8 mouse cellular contexts compared by ENCODE assay signal in genomic region chr6:56832407-56832796, GRCm38 (mm10). TPM values are rescaled to one million over a fixed set of nuclear protein-coding genes. Genes with fewer than 3 reads are reported as not detected.
A peak's percentile ranks its signal among the peaks of the same experiment; 100 is the strongest.
DNase-seq lines count a peak whose midpoint lies in the region; ATAC-seq and TF ChIP-seq lines count a peak whose summit lies in the region.

No protein-coding gene starts in this region.

- no peak for DNase-seq in liver, adult 2 months (ENCODE audit: extremely low read depth, low read depth, low spot score)
- DNase-seq in liver: no peak
- peak; percentile 58 for DNase-seq in embryonic facial prominence, embryonic 11.5 days (ENCODE audit: low spot score)
- no peak for DNase-seq in midbrain, embryonic 10.5 days (ENCODE audit: low spot score)
- DNase-seq in thymus, postnatal 25 days: no peak
- DNase-seq in left cerebral cortex, postnatal 14 days (ENCODE audit: low spot score in 2 of 2): no peak
- no peak for DNase-seq in thymus, adult 18-20 months

- ATAC-seq in embryonic facial prominence, embryonic 11.5 days (replicated peaks; ENCODE audit: insufficient number of reproducible peaks, low FRiP score, low TSS enrichment, low read depth): peak; percentile 36; the same call in 1 of the 2 replicates
- ATAC-seq in hindbrain, embryonic 15.5 days (ENCODE audit: low FRiP score, low read depth): peak; percentile 24; the same call in 1 of the 2 replicates

- no peak for TF ChIP-seq POLR2A in liver, adult 2 months (IDR thresholded peaks at IDR 0.05; ENCODE audit: extremely low read depth, insufficient read depth, low read length)

- intact Hi-C loops in left cerebral cortex, postnatal 14 days (cut with DNase I): no loop called here

- H3K9ac ChIP-seq in liver, adult 2 months (ENCODE audit: low read depth, low read length): peak overlapping the region; percentile 83
- peak overlapping the region; percentile 85 for H3K9ac ChIP-seq in embryonic facial prominence, embryonic 11.5 days (replicated peaks; ENCODE audit: low read length)
- peak overlapping the region; percentile 53 for H3K9ac ChIP-seq in hindbrain, embryonic 15.5 days

- 3% methylated on average over 12 of the region's 15 CpGs for WGBS in liver, adult 2 months
- WGBS in embryonic facial prominence, embryonic 11.5 days: 1% methylated on average over 15 of the region's 15 CpGs
- 5% methylated on average over 15 of the region's 15 CpGs for WGBS in hindbrain, embryonic 15.5 days
- WGBS in midbrain, embryonic 10.5 days: 4% methylated on average over 15 of the region's 15 CpGs

- no peak overlapping the region for H3K27ac ChIP-seq in liver, adult 2 months (replicated peaks; ENCODE audit: insufficient read depth, low read depth, low read length)
- peak overlapping the region; percentile 59 for H3K27ac ChIP-seq in embryonic facial prominence, embryonic 11.5 days (replicated peaks; ENCODE audit: low read depth, low read length)
- no peak overlapping the region for H3K27ac ChIP-seq in hindbrain, embryonic 15.5 days (replicated peaks)
- peak overlapping the region; percentile 90 for H3K27ac ChIP-seq in midbrain, embryonic 10.5 days (replicated peaks)

- no peaks in the 10 kb centered on the region for H3K27me3 ChIP-seq in liver, adult 2 months (ENCODE audit: control insufficient read depth, insufficient read depth, low read length)
- H3K27me3 ChIP-seq in embryonic facial prominence, embryonic 11.5 days (ENCODE audit: control insufficient read depth, insufficient read depth, low read length): no peaks in the 10 kb centered on the region
- no peaks in the 10 kb centered on the region for H3K27me3 ChIP-seq in hindbrain, embryonic 15.5 days
- H3K27me3 ChIP-seq in midbrain, embryonic 10.5 days (ENCODE audit: low read depth, poor library complexity, severe bottlenecking): peaks cover 12% of the 10 kb centered on the region; the same call in 1 of the 2 replicates

- H3K9me3 ChIP-seq in embryonic facial prominence, embryonic 11.5 days (replicated peaks; ENCODE audit: control insufficient read depth, low read length): no peaks in the 10 kb centered on the region
- no peaks in the 10 kb centered on the region for H3K9me3 ChIP-seq in hindbrain, embryonic 15.5 days
- H3K9me3 ChIP-seq in midbrain, embryonic 10.5 days (replicated peaks): no peaks in the 10 kb centered on the region

- 0 out of 2 replicates have a peak, but pooled peaks cover 4% of the 10 kb centered on the region for H3K79me2 ChIP-seq in liver, adult 2 months (ENCODE audit: control insufficient read depth, insufficient read depth, low read length)

- H3K4me1 ChIP-seq in liver, adult 2 months (ENCODE audit: control insufficient read depth, insufficient read depth, low read length): peaks cover 5% of the 10 kb centered on the region
- H3K4me1 ChIP-seq in embryonic facial prominence, embryonic 11.5 days (ENCODE audit: control insufficient read depth, insufficient read depth, low read length): no peaks in the 10 kb centered on the region
- H3K4me1 ChIP-seq in hindbrain, embryonic 15.5 days (replicated peaks): peaks cover 6% of the 10 kb centered on the region; the same call in 1 of the 2 replicates
- peaks cover 25% of the 10 kb centered on the region for H3K4me1 ChIP-seq in midbrain, embryonic 10.5 days

- peaks cover 3% of the 10 kb centered on the region for H3K36me3 ChIP-seq in liver, adult 2 months (ENCODE audit: control insufficient read depth, insufficient read depth, low read length)
- no peaks in the 10 kb centered on the region for H3K36me3 ChIP-seq in embryonic facial prominence, embryonic 11.5 days (replicated peaks; ENCODE audit: control insufficient read depth, insufficient read depth, low read depth, low read length)
- H3K36me3 ChIP-seq in hindbrain, embryonic 15.5 days: no peaks in the 10 kb centered on the region
- peaks cover 12% of the 10 kb centered on the region for H3K36me3 ChIP-seq in midbrain, embryonic 10.5 days

- H3K4me3 ChIP-seq in liver, adult 2 months (ENCODE audit: insufficient read depth, low read depth, low read length): peak overlapping the region; percentile 61
- peak overlapping the region; percentile 62 for H3K4me3 ChIP-seq in embryonic facial prominence, embryonic 11.5 days (ENCODE audit: low read depth, low read length)
- H3K4me3 ChIP-seq in hindbrain, embryonic 15.5 days: peak overlapping the region; percentile 61
- peak overlapping the region; percentile 73 for H3K4me3 ChIP-seq in midbrain, embryonic 10.5 days

- TF ChIP-seq CTCF in liver, adult 2 months (IDR thresholded peaks at IDR 0.05; ENCODE audit: low read depth, low read length): no peak

- H3K4me2 ChIP-seq in embryonic facial prominence, embryonic 11.5 days (ENCODE audit: low read depth, low read length): peak overlapping the region; percentile 80
- H3K4me2 ChIP-seq in hindbrain, embryonic 15.5 days: peak overlapping the region; percentile 92

RNA-seq across cellular contexts. Expression of gene Fkbp9, which starts 0.5 kb away (rescaled TPM):
- total RNA-seq in liver, adult 2 months (2014; rRNA removed): 32.2 and 35.7 TPM in 2 replicates
- 12.4 and 12.6 TPM in 2 replicates for polyA plus RNA-seq in liver, adult 2 months (2012; rRNA removed)
- 82.1 and 86.9 TPM in 2 replicates for polyA plus RNA-seq in embryonic facial prominence, embryonic 11.5 days (2014; fragmentation: Nextera tagmentation; extraction: Ambion mirVana)
- polyA plus RNA-seq in hindbrain, embryonic 15.5 days (2015; fragmentation: Nextera tagmentation; extraction: Ambion mirVana): 41.7 and 42.8 TPM in 2 replicates
- polyA plus RNA-seq in midbrain, embryonic 10.5 days (2016; fragmentation: Nextera tagmentation; extraction: Ambion mirVana): 64.5 and 65.3 TPM in 2 replicates
- 10 to 100 TPM; 26.7 to 27.5 TPM for total RNA-seq in left cerebral cortex, postnatal 14 days (2021)

RNA-seq across cellular contexts. Expression of gene Kbtbd2, which starts 34.8 kb away (rescaled TPM):
- 16.1 and 20.8 TPM in 2 replicates for total RNA-seq in liver, adult 2 months (2014; rRNA removed)
- polyA plus RNA-seq in liver, adult 2 months (2012; rRNA removed): 4.4 and 5.0 TPM in 2 replicates
- polyA plus RNA-seq in embryonic facial prominence, embryonic 11.5 days (2014; fragmentation: Nextera tagmentation; extraction: Ambion mirVana): 33.6 and 35.0 TPM in 2 replicates
- polyA plus RNA-seq in hindbrain, embryonic 15.5 days (2015; fragmentation: Nextera tagmentation; extraction: Ambion mirVana): 32.0 and 33.4 TPM in 2 replicates
- polyA plus RNA-seq in midbrain, embryonic 10.5 days (2016; fragmentation: Nextera tagmentation; extraction: Ambion mirVana): 36.6 and 37.2 TPM in 2 replicates
- total RNA-seq in left cerebral cortex, postnatal 14 days (2021): 10 to 100 TPM; 47.1 to 51.3 TPM

Comparison
In these comparisons a context has a peak if more than half of its experiments do, and no peak if none do; other contexts are left out.
1. H3K27ac ChIP-seq: peak in embryonic facial prominence, embryonic 11.5 days (single experiment) and midbrain, embryonic 10.5 days (single experiment); none in liver, adult 2 months (single experiment) and hindbrain, embryonic 15.5 days (single experiment).
2. Peak in every context shown above with its lines, with median percentiles within 50 percentile points of each other: H3K4me3 ChIP-seq and H3K9ac ChIP-seq.